Mouse (Mus musculus): ENCODE results near the gene Med25.

Gene Med25

DNA sequence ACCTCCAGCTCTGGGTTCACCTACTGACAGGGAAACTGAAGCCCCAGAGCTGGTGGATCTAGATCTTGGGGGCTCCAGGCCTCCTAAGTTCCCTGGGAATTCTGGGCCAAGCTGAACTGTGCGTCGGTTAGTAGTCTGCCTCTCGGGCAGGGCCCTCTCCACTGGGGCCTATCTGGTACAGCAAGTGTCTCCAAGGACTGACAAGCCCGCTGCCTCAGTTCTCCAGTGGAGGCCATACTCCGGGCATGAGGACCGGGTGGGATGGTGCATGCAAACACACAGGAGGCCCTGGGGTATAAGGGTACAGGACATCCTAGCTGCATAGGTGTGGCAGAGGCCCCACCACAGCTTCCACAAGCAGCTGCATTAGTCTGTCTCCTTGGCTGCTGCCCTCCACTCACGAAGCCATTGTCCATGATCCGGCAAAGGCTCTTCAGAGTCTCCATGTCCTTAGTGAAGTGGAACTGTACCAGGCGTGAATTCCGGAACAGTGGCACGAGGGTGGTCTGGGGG lies 28.5 kb downstream of the Med25 start:
- no peak for DNase-seq (ENCODE audit: low spot score)

- DNase-seq (ENCODE audit: low spot score), result no peak
Measured at GRCm38 (mm10) chr7:44863210-44863609, 29.3 kb downstream of the Med25 start.

GRCm38 (mm10) chr7:44862434-44862833 lies 30.1 kb downstream of the Med25 start:
- no peak for DNase-seq (ENCODE audit: low spot score)

DNA sequence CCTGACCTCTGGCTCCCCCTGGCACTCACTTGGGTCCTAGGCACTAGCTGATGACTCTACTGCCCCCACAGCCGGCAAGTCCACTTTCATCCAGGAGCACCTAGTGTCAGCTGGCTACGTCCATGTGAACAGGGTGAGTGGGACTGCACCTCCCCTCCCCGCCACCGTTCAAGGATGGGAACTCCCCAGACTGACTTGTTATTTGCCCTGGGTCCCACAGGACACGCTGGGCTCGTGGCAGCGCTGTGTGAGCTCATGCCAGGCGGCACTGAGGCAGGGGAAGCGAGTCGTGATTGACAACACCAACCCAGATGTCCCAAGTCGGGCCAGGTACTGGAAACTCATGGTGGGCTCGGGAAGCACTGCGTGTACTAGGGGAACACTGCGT lies 31.1 kb downstream of the Med25 start:
- no peak for DNase-seq (ENCODE audit: low spot score)

DNA sequence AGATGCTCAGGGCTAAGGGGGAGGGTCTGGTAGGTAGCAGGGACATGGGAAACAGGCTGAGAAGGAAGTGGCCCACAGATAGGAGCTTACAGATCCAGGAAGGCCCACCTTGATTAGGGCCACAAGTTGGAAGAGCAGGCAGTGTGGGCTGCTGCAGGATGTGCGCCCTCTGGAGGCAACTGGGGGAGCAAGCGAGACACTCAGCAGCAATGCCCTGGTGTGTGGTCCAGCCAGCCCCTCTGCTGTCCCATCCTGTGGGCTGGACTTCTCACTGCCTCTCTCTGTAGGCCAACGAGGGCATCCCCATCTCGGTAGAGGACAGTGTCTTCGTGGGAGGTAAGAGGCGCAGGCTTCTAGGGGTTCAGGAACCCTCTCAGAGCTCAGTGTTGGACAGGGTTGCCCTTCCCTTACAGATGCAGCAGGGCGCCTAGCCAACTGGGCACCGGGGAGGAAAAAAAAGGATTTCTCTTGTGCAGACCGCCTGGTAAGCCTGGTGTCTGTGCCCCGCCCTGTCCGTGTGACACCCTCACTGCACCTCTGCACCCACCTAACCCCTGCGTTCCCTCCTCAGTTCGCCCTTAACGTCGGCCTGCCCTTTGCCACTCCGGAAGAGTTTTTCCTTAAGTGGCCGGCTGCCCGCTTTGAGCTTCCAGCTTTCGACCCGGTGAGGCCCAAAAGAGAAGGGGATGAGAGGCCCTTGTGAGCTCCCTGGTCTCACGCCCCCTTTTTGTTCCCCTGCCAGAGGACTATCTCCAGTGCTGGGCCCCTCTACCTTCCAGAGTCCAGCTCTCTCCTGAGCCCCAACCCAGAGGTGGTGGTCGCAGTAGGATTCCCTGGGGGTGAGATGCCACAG lies 31.7 kb downstream of the Med25 start:
- DNase-seq (ENCODE audit: low spot score), result no peak

GRCm38 (mm10) chr7:44859896-44860295 lies 32.6 kb downstream of the Med25 start:
- DNase-seq (ENCODE audit: low spot score), result no peak

GRCm38 (mm10) chr7:44857905-44858304 lies 34.6 kb downstream of the Med25 start:
- DNase-seq (ENCODE audit: low spot score), result no peak

- peak; percentile 67 for DNase-seq (ENCODE audit: low spot score)
Measured at GRCm38 (mm10) chr7:44857042-44857552, 35.4 kb downstream of the Med25 start, which contains the start of gene Pnkp. TSS of gene Pnkp (plus strand) at chr7:44857139.

DNA sequence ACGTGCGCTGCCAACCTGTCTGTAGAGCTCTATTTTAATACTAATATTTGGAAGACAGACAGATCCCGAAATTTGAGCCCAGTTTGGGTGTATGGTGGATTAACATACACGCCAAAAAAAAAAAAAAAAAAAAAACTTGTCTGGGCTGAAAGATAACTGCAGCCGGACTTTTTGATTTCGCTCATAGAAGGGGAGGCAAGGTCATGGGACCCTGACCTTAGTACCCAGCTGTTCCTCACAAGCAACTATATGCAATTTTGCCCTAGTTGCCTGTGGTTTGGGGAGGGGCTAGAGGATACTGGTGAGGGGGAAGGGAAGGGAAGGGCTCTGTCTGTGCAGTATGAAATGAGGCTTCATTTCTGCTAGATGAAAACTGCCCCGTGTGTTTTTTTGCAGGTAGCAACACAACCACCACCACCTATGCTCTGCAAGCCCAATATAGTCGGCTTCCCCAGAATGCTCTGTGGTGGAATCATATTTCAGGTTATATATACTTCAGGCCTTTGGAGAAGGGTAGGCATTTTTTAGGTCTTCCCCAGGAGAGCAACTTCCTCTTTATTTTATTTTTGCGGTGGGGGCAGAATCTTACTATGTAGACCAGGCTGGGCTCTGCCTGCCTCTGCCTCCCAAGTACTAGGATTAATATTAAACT lies 36.1 kb downstream of the Med25 start:
- DNase-seq (ENCODE audit: low spot score), result no peak

GRCm38 (mm10) chr7:44855036-44855435 lies 37.5 kb downstream of the Med25 start:
- no peak for DNase-seq (ENCODE audit: low spot score)

DNA sequence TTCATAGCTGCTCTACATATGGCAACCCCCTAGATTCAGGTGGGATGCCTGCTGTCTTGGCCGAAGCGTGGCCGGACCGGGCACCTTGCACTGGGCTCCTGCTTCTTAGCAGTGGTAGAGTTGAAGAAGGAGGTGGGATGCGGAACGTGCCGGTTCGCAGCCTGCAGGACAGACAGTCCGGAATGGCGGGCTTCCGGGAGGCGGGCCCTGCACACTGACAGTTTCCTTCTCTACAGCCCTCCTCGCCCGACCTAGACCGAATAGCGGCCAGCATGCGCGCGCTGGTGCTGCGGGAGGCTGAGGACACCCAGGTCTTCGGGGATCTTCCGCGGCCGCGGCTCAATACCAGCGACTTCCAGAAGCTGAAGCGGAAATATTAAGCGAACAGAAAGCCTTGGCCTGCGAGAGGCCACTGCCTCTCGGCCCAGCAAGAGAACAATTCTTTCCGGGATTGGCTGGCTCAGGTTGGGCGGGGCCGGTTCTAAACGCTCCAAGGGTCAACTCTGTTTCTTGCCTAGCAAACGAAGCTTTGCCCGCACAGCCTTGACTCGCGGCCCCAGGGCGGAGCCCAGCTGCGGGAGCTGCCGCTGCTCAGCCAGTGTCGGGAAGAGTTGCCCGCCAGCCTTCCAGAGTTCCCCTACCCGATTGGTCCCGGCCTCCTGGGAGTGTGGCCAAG lies 38.0 kb downstream of the Med25 start:
- peak; percentile 94 for DNase-seq (ENCODE audit: low spot score)

- DNase-seq (ENCODE audit: low spot score), result no peak
Measured at GRCm38 (mm10) chr7:44853596-44854355, 38.7 kb downstream of the Med25 start.

DNA sequence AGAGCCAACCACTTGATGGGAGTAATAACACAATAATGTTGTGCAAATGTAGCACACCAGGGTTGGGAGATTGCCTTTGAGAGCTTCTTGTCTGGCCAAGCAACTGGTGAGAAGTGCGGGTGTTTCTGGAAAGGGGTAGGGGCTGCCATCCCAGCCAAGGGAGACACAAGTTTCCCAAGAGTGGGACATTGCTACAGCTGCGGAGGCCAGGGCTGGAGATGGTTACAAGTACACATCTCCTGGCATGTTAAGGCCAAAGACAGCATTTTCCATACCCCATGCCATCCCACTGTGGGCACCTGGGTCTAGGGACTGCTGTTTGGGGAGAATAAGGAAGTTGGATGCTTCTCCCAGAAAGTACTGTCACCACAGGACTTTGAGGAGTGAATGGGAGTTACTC lies 39.4 kb downstream of the Med25 start:
- DNase-seq (ENCODE audit: low spot score), result no peak

GRCm38 (mm10) chr7:44852259-44853027 lies 40.1 kb downstream of the Med25 start:
- no peak for DNase-seq (ENCODE audit: low spot score)

DNA sequence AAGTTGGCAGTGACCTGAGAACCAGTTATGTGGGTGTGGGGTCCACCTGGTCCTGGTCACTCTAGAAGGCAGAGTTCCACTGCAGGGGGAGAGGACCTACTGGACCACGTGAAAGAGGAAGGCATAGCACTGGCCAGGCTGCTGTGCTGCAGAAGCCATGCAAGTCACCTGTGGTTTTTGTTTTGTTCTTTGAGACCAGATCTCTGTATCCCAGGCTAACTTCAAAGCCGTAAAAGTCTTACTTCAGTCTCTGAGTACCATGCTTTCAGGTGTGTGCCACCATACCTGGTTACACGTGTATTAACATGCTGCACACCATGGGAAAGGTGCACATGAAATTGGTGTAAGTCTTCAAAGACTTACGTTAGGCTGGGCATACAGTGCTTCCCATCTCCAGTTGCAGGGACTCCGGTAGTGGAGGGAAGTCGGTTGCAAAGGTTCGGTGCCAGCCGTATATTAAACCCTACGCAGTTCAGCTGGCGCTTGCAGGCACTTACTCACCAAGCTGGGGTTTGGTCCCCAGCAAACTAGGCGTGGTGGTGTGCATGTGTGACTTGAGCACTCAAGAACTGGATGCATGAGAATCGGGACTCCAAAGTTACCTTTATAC lies 40.8 kb downstream of the Med25 start:
- DNase-seq (ENCODE audit: low spot score), result no peak

DNA sequence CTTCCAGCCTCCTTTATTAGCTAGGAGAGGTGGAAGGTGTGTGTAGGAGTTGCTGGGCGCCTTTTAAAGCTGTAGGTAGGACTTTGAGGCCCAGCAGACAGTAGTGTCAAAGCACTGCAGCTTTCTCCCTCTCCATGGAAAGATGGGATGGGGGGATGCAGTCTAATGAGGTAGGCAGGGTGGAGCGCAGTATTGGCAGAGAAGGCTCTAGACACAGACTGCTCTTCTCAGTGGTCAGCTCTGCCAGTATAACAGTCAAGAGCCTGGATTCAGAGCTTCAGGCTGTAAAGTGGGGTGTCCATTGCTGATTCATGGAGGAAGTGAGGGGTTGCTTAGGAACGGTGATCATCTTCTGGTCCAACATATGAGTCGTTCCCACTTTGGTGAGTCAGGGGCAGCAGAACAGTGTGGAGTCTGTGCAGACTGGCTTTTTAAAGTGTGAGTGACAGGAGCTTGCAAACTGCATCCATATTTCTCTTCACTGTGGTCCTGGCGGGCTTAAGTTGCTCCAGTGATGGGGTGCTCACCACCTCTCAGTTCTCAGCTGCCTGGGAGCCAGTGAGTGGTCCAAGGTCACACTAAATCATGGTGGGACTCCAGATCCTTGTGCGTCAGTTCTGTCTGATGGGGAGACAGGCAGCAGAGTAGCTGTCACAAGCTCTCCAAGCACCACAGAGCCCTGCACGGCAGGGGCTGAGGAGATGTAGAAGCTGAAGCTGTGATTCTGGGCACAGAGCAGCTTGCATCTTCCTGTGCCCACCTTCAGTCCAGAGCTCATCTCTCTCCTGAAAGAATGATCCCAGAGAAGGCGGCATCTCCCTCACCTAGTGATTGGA lies 41.5 kb downstream of the Med25 start:
- no peak for DNase-seq (ENCODE audit: low spot score)

DNA sequence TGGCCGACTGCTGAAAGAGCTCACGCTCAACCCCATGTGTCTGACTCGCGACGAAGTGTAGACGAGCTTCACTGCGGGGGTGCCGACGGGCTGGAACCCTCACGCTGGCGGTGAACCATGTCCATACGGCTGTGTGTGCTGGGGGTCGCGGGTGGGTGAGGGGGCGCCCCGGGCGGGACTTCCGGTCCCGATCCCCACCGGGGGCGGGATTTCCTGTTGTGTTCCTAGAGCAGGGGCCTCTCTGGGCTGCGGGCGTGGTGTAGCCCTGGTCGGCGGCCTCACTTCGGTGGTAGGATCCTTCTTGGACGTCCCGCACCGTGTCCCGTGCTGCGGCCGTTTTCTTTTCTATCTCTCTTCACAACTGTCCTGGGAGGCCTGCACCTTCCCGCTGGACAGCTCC lies 42.4 kb downstream of the Med25 start:
- peak; percentile 71 for DNase-seq (ENCODE audit: low spot score)

DNA sequence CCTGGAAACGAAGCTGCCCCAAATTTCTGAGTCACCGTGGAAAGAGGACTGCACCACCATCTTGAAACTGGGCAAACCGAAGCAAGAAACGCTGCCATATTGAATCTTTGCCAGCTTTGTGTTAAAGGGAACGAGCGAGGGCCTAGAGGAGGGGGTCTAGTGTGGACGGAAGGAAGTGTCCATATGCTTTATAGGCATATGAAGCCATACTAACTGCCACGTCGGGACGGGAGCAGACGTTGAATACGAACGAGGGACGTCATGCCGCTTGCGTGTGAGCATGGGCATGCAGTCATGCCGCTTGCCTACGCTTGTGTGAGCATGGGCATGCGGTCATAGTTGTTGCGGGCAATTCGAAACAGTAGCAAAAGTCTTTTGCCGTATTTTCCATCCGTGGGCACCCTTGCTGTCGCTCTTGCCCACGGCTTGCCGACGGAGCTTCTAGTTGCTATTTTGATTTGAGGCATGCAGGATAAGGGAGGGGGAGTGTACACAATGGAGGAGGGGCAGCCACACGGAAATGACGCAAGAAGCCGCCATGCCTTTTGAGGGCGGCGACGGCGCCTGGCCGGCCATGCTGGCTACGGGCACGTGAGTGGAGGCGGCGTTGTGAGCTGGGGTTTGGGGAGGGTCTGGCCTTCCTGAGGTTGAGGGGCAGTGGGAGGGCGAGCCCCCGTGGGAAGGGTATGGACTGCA lies 42.9 kb downstream of the Med25 start:
- DNase-seq (ENCODE audit: low spot score), result peak; percentile 88
